Comparison of ENCODE assay signal across 9 mouse cellular contexts in genomic region chrX:36989752-36990404, GRCm38 (mm10). TPM values are rescaled to one million over a fixed set of nuclear protein-coding genes. Genes with fewer than 3 reads are reported as not detected.
DNase-seq lines count a peak whose midpoint lies in the region; ATAC-seq and TF ChIP-seq lines count a peak whose summit lies in the region.
"Had no signal": no experiment of that assay in that cellular context is flagged by ENCODE, and none has a peak within 500 bp of the region (broad histone marks: within the 10 kb centered on the region; RNA-seq: fewer than 3 reads in every experiment).

No protein-coding gene starts in this region.

- peak overlapping the region; percentile 57 for H3K4me2 ChIP-seq in hindbrain, embryonic 14.5 days (replicated peaks)
- H3K4me2 ChIP-seq in midbrain, embryonic 14.5 days (ENCODE audit: low read length): peak overlapping the region; percentile 58

- TF ChIP-seq CTCF in spleen, adult 2 months (IDR thresholded peaks at IDR 0.05; ENCODE audit: extremely low read depth, insufficient read depth, insufficient read length, insufficient replicate concordance): no peak

- peak in 1 of 2 experiments; percentile 10 for DNase-seq in spleen, adult 2 months (ENCODE audit: low read depth in 1 of 2, low spot score in 2 of 2)
- DNase-seq in spleen, postnatal 10 days (ENCODE audit: low spot score in 2 of 2): no peak
- DNase-seq in hindbrain, embryonic 14.5 days (ENCODE audit: low spot score): no peak
- peak; percentile 46 for DNase-seq in midbrain, embryonic 14.5 days
- DNase-seq in layer of hippocampus, postnatal 10 days (ENCODE audit: low spot score in 2 of 2): no peak
- DNase-seq in gastrocnemius, postnatal 4 days (ENCODE audit: low spot score in 2 of 2): no peak

- peak overlapping the region; percentile 75 for H3K9ac ChIP-seq in hindbrain, embryonic 14.5 days
- H3K9ac ChIP-seq in midbrain, embryonic 14.5 days (replicated peaks; ENCODE audit: low read length): peak overlapping the region; percentile 70

- peak overlapping the region; percentile 66 for H3K4me3 ChIP-seq in erythroblast, embryonic 14.5 days (replicated peaks)
- H3K4me3 ChIP-seq in spleen, adult 2 months (ENCODE audit: extremely low read depth, insufficient read depth, insufficient read length): peak overlapping the region; percentile 89
- peak overlapping the region; percentile 65 for H3K4me3 ChIP-seq in hindbrain, embryonic 14.5 days (replicated peaks; ENCODE audit: low read length)
- peak overlapping the region; percentile 55 for H3K4me3 ChIP-seq in midbrain, embryonic 14.5 days (replicated peaks; ENCODE audit: low read depth, low read length)

- no peaks in the 10 kb centered on the region; the same call in 1 of the 2 replicates for H3K27me3 ChIP-seq in erythroblast, embryonic 14.5 days (ENCODE audit: control insufficient read depth)
- H3K27me3 ChIP-seq in spleen, adult 2 months (ENCODE audit: control insufficient read depth, insufficient read depth, low read length): no peaks in the 10 kb centered on the region
- H3K27me3 ChIP-seq in hindbrain, embryonic 14.5 days (ENCODE audit: control insufficient read depth, insufficient read depth, low read length): no peaks in the 10 kb centered on the region
- H3K27me3 ChIP-seq in midbrain, embryonic 14.5 days (ENCODE audit: control insufficient read depth, insufficient read depth, low read length): no peaks in the 10 kb centered on the region

- 36% methylated on average over 8 of the region's 11 CpGs for WGBS in spleen, adult 2 months
- 18% methylated on average over 11 of the region's 11 CpGs for WGBS in hindbrain, embryonic 14.5 days
- 21% methylated on average over 7 of the region's 11 CpGs for WGBS in midbrain, embryonic 14.5 days

- H3K9me3 ChIP-seq in erythroblast, embryonic 14.5 days (ENCODE audit: control insufficient read depth, low read length): no peaks in the 10 kb centered on the region
- H3K9me3 ChIP-seq in hindbrain, embryonic 14.5 days (ENCODE audit: control insufficient read depth, low read length): no peaks in the 10 kb centered on the region
- no peaks in the 10 kb centered on the region for H3K9me3 ChIP-seq in midbrain, embryonic 14.5 days (ENCODE audit: control insufficient read depth, low read length)

- peak overlapping the region; percentile 72 for H3K27ac ChIP-seq in spleen, adult 2 months (ENCODE audit: insufficient read depth, low read length)
- H3K27ac ChIP-seq in hindbrain, embryonic 14.5 days: peak overlapping the region; percentile 82
- H3K27ac ChIP-seq in midbrain, embryonic 14.5 days (replicated peaks; ENCODE audit: low read depth, low read length): peak overlapping the region; percentile 84

- H3K36me3 ChIP-seq in erythroblast, embryonic 14.5 days (ENCODE audit: control insufficient read depth): no peaks in the 10 kb centered on the region
- H3K36me3 ChIP-seq in spleen, adult 2 months (ENCODE audit: control insufficient read depth, insufficient read depth, low read length): no peaks in the 10 kb centered on the region
- H3K36me3 ChIP-seq in hindbrain, embryonic 14.5 days (replicated peaks; ENCODE audit: control insufficient read depth, insufficient read depth): no peaks in the 10 kb centered on the region
- H3K36me3 ChIP-seq in midbrain, embryonic 14.5 days (ENCODE audit: control insufficient read depth, insufficient read depth, low read length): no peaks in the 10 kb centered on the region

- no peak for ATAC-seq in erythroblast, adult 5-6 weeks (replicated peaks; ENCODE audit: low FRiP score, poor library complexity, severe bottlenecking)
- ATAC-seq in hindbrain, embryonic 14.5 days (ENCODE audit: low FRiP score): peak; percentile 44
- no peak; the same call in none of the 2 replicates for ATAC-seq in midbrain, embryonic 14.5 days (ENCODE audit: low FRiP score, low TSS enrichment)

- no peak for TF ChIP-seq POLR2A in spleen, adult 2 months (IDR thresholded peaks at IDR 0.05; ENCODE audit: low read depth, low read length)

- H3K4me1 ChIP-seq in erythroblast, embryonic 14.5 days (ENCODE audit: control insufficient read depth): peaks cover 15% of the 10 kb centered on the region
- peaks cover 28% of the 10 kb centered on the region; the same call in 1 of the 2 replicates for H3K4me1 ChIP-seq in spleen, adult 2 months (ENCODE audit: control insufficient read depth, insufficient read depth, insufficient read length)
- peaks cover 5% of the 10 kb centered on the region; the same call in 1 of the 2 replicates for H3K4me1 ChIP-seq in hindbrain, embryonic 14.5 days (replicated peaks; ENCODE audit: control insufficient read depth, insufficient read depth, low read length)
- H3K4me1 ChIP-seq in midbrain, embryonic 14.5 days (ENCODE audit: control insufficient read depth, insufficient read depth, low read length): no peaks in the 10 kb centered on the region; the same call in 1 of the 2 replicates

RNA-seq across cellular contexts. Expression of gene Sept6, which starts 1.7 kb away (rescaled TPM):
- polyA plus RNA-seq in erythroblast, embryonic 14.5 days (2012): 0.03 and 0.06 TPM in 2 replicates
- 8.6 and 12.5 TPM in 2 replicates for total RNA-seq in erythroblast, adult 5-6 weeks (2015; ENCODE audit: low replicate concordance)
- 4.5 and 7.1 TPM in 2 replicates for total RNA-seq in erythroblast, adult 5-6 weeks (2017; ENCODE audit: low replicate concordance)
- polyA plus RNA-seq in spleen, adult 2 months (2012; rRNA removed): 45.0 and 55.5 TPM in 2 replicates
- polyA plus RNA-seq in hindbrain, embryonic 14.5 days (2014; fragmentation: Nextera tagmentation; extraction: Ambion mirVana): 70.7 and 76.1 TPM in 2 replicates
- 62.2 and 76.7 TPM in 2 replicates for polyA plus RNA-seq in midbrain, embryonic 14.5 days (2014; fragmentation: Nextera tagmentation; extraction: Ambion mirVana)
- total RNA-seq in layer of hippocampus, postnatal 10 days (2021): 10 to 100 TPM; 62.0 to 64.6 TPM
- 10 to 100 TPM; 24.9 to 26.2 TPM for total RNA-seq in gastrocnemius, postnatal 4 days (2021)

RNA-seq across cellular contexts. Expression of gene Sowahd, which starts 58.8 kb away (rescaled TPM):
- polyA plus RNA-seq in erythroblast, embryonic 14.5 days (2012): 0.02 TPM in 1 of 2 replicates, not detected in the other
- not detected in 2 replicates for total RNA-seq in erythroblast, adult 5-6 weeks (2015; ENCODE audit: low replicate concordance)
- not detected in 2 replicates for total RNA-seq in erythroblast, adult 5-6 weeks (2017; ENCODE audit: low replicate concordance)
- 0.05 and 0.08 TPM in 2 replicates for polyA plus RNA-seq in spleen, adult 2 months (2012; rRNA removed)
- not detected in 2 replicates for polyA plus RNA-seq in hindbrain, embryonic 14.5 days (2014; fragmentation: Nextera tagmentation; extraction: Ambion mirVana)
- not detected in 2 replicates for polyA plus RNA-seq in midbrain, embryonic 14.5 days (2014; fragmentation: Nextera tagmentation; extraction: Ambion mirVana)
- not detected for total RNA-seq in layer of hippocampus, postnatal 10 days (2021)
- total RNA-seq in gastrocnemius, postnatal 4 days (2021): under 1 TPM in 1 of 2 experiments, not detected in 1; 0.34 TPM
- total RNA-seq: left cerebral cortex, postnatal 25 days had no signal

Comparison
In these comparisons a context has a peak if more than half of its experiments do, and no peak if none do; other contexts are left out.
1. RNA of gene Sept6, which starts 1.7 kb away (polyA plus RNA-seq): 62.2 to 76.7 TPM in midbrain, embryonic 14.5 days, 70.7 to 76.1 TPM in hindbrain, embryonic 14.5 days and 45.0 to 55.5 TPM in spleen, adult 2 months; 0.03 to 0.06 TPM in erythroblast, embryonic 14.5 days; every median in the first group is over 10 times any median in the second.
2. Peak in every context shown above with its lines, with median percentiles within 50 percentile points of each other: H3K4me3 ChIP-seq and H3K27ac ChIP-seq.